Mouse (Mus musculus) small intestine, adult 2 months (tissue): ENCODE data around the gene Trpc3.

Experiments
- CTCF ChIP-seq: fragments of 200-500 bp; IDR thresholded peaks from 2 replicates; pipeline ENCODE4 v1.5.1; 2012; ENCODE audit warnings: low read depth, mild to moderate bottlenecking, control low read depth, inconsistent platforms, low read length, moderate library complexity, mixed read lengths; ENCODE audit not compliant: insufficient replicate concordance, insufficient read length; ENCODE audit errors: extremely low read depth
- POLR2A ChIP-seq: fragments of 200-500 bp; IDR thresholded peaks from 2 replicates; pipeline ENCODE4 v1.6.1; 2012; ENCODE audit warnings: low read depth, mild to moderate bottlenecking, control low read depth, inconsistent platforms, low read length, moderate library complexity

DNA sequence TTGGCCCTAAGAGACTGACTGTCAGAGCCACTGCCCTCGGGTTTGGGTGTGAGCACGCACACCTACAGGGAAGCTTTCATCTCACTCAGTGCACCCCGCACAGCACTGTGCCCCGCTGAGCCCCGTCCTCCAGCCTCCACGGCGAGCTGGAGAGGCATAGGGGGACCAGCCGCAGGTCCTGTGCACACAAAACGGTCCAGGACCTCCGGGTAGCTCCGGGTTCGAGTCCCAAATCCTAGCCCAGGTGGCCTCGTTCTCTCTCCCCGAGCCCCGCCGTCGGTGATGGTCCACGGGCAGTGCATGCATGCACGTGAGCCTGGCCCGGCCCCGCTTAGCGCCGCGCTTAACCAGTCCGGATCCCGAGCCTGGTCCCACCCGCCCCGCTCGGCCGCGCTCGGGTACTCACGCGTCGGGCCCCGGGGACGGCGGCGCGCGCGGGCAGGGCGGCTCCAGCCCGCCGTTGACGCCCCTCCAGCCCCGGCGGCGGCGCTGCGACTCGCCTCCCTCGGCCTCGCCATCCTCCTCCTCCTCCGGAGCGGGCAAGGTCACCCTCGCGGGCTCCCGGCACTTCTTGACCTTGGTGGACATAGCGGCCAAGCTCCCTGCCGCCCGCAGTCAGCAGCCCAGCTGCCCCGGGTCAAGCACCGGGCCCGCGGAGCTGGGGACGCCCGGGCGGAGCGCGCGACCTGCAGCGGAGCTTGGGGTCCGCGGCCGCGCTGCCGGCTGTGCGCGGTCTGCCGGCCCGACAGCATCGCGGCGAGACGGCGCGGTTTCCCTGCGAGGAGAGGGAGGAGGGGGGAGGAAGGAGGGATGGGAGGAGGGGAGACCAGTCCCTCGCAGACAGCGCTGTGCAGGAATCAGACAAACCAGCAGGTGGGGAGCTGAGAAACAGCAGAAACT is at the start of gene Trpc3:
- TF ChIP-seq CTCF (no peak), POLR2A (no peak)
